Mouse (Mus musculus): Measurements from ENCODE around the gene Tmbim7. TPM values are rescaled to one million over a fixed set of nuclear protein-coding genes. Genes with fewer than 3 reads are reported as not detected.
"Not testable (repeated sequence)": the region's sequence is repeated elsewhere in the genome, so short reads cannot be mapped to it uniquely, and the experiment has no call there.

Tmbim7 gene
- polyA plus RNA-seq (2015; fragmentation: Nextera tagmentation; extraction: Ambion mirVana): not detected in 2 replicates

GRCm38 (mm10) chr5:3650881-3651280 is at the start of gene Tmbim7:
Gene Tmbim7 (plus strand): TSS chr5:3651181.
- H3K36me3 ChIP-seq (ENCODE audit: control insufficient read depth, insufficient read depth, low read length): no peaks in the 10 kb centered on the region
- no peaks in the 10 kb centered on the region for H3K4me1 ChIP-seq (ENCODE audit: control insufficient read depth, insufficient read depth, low read length)
- no peak within 1 kb of the TSS for H3K9ac ChIP-seq (ENCODE audit: low read depth, low read length)
- no peaks in the 10 kb centered on the region for H3K9me3 ChIP-seq (ENCODE audit: control insufficient read depth, low read length)
- H3K4me2 ChIP-seq (ENCODE audit: low read depth, low read length): no peak within 1 kb of the TSS
- WGBS: 82% methylated on average over 6 of the region's 6 CpGs
- ATAC-seq: no peak
- no peak within 1 kb of the TSS for H3K27ac ChIP-seq (ENCODE audit: low read length)
- no peaks in the 10 kb centered on the region for H3K27me3 ChIP-seq (replicated peaks; ENCODE audit: control insufficient read depth, insufficient read depth, low read length)
- H3K4me3 ChIP-seq (ENCODE audit: low read length): no peak within 1 kb of the TSS

- no peaks in the 10 kb centered on the region for H3K9me3 ChIP-seq (ENCODE audit: control insufficient read depth, low read length)
- no peak overlapping the region for H3K27ac ChIP-seq (ENCODE audit: low read length)
- no peaks in the 10 kb centered on the region for H3K4me1 ChIP-seq (ENCODE audit: control insufficient read depth, insufficient read depth, low read length)
- no peak overlapping the region for H3K4me3 ChIP-seq (ENCODE audit: low read length)
- H3K27me3 ChIP-seq (replicated peaks; ENCODE audit: control insufficient read depth, insufficient read depth, low read length): no peaks in the 10 kb centered on the region
- no peak for ATAC-seq
- no peak overlapping the region for H3K9ac ChIP-seq (ENCODE audit: low read depth, low read length)
- no peaks in the 10 kb centered on the region; the same call in 1 of the 2 replicates for H3K36me3 ChIP-seq (ENCODE audit: control insufficient read depth, insufficient read depth, low read length)
- 95% methylated on average over 9 of the region's 9 CpGs for WGBS
- H3K4me2 ChIP-seq (ENCODE audit: low read depth, low read length): no peak overlapping the region
These were observed 43.9 kb upstream of the Tmbim7 start for GRCm38 (mm10) chr5:3607114-3607513.

- Histone ChIP-seq H3K4me3 (ENCODE audit: low read length) (no peak overlapping the region), H3K9me3 (ENCODE audit: control insufficient read depth, low read length) (no peaks in the 10 kb centered on the region), H3K4me2 (ENCODE audit: low read depth, low read length) (no peak overlapping the region), H3K9ac (ENCODE audit: low read depth, low read length) (no peak overlapping the region), H3K27ac (ENCODE audit: low read length) (no peak overlapping the region), H3K27me3 (replicated peaks; ENCODE audit: control insufficient read depth, insufficient read depth, low read length) (no peaks in the 10 kb centered on the region), H3K4me1 (ENCODE audit: control insufficient read depth, insufficient read depth, low read length) (no peaks in the 10 kb centered on the region), H3K36me3 (ENCODE audit: control insufficient read depth, insufficient read depth, low read length) (peaks cover 7% of the 10 kb centered on the region)
- 91% methylated on average over 7 of the region's 7 CpGs for WGBS
- ATAC-seq: no peak
These were observed 41.7 kb upstream of the Tmbim7 start for GRCm38 (mm10) chr5:3609241-3609640.

DNA sequence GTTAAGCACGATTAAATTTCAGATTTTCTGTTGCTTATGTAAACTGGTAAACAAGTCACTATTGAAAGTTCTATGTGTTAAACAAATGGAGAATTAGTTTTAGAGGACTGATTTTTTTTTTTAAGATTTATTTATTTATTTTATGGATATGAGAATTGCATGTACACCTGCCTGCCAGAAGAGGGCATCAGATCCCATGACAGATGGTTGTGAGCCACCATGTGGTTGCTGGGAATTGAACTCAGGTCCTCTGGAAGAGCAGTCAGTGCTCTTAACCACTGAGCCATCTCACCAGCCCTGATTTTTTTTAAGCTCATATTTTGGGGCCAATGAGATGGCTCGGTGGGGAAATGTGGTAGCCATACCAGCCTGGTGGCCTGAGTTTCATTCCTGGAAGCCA is 39.1 kb upstream of the Tmbim7 start:
- not testable (repeated sequence) for H3K27me3 ChIP-seq (replicated peaks; ENCODE audit: control insufficient read depth, insufficient read depth, low read length); H3K4me1 ChIP-seq (ENCODE audit: control insufficient read depth, insufficient read depth, low read length); H3K27ac ChIP-seq (ENCODE audit: low read length); H3K36me3 ChIP-seq (ENCODE audit: control insufficient read depth, insufficient read depth, low read length); H3K4me2 ChIP-seq (ENCODE audit: low read depth, low read length); H3K4me3 ChIP-seq (ENCODE audit: low read length); H3K9ac ChIP-seq (ENCODE audit: low read depth, low read length); H3K9me3 ChIP-seq (ENCODE audit: control insufficient read depth, low read length); ATAC-seq
- 95% methylated on average over 2 of the region's 2 CpGs for WGBS

GRCm38 (mm10) chr5:3620486-3620885 is 30.5 kb upstream of the Tmbim7 start:
- no peak overlapping the region for H3K4me2 ChIP-seq (ENCODE audit: low read depth, low read length)
- WGBS: 90% methylated on average over 7 of the region's 7 CpGs
- no peaks in the 10 kb centered on the region for H3K4me1 ChIP-seq (ENCODE audit: control insufficient read depth, insufficient read depth, low read length)
- H3K4me3 ChIP-seq (ENCODE audit: low read length): no peak overlapping the region
- no peaks in the 10 kb centered on the region for H3K27me3 ChIP-seq (replicated peaks; ENCODE audit: control insufficient read depth, insufficient read depth, low read length)
- no peak overlapping the region for H3K9ac ChIP-seq (ENCODE audit: low read depth, low read length)
- no peaks in the 10 kb centered on the region for H3K9me3 ChIP-seq (ENCODE audit: control insufficient read depth, low read length)
- no peak for ATAC-seq
- no peak overlapping the region for H3K27ac ChIP-seq (ENCODE audit: low read length)
- 0 out of 2 replicates have a peak, but pooled peaks cover 2% of the 10 kb centered on the region for H3K36me3 ChIP-seq (ENCODE audit: control insufficient read depth, insufficient read depth, low read length)

GRCm38 (mm10) chr5:3630055-3630454 is 20.9 kb upstream of the Tmbim7 start:
- Histone ChIP-seq H3K4me1 (ENCODE audit: control insufficient read depth, insufficient read depth, low read length) (no peaks in the 10 kb centered on the region), H3K9me3 (ENCODE audit: control insufficient read depth, low read length) (no peaks in the 10 kb centered on the region), H3K9ac (ENCODE audit: low read depth, low read length) (no peak overlapping the region), H3K27ac (ENCODE audit: low read length) (no peak overlapping the region), H3K4me3 (ENCODE audit: low read length) (no peak overlapping the region), H3K27me3 (replicated peaks; ENCODE audit: control insufficient read depth, insufficient read depth, low read length) (no peaks in the 10 kb centered on the region), H3K4me2 (ENCODE audit: low read depth, low read length) (no peak overlapping the region), H3K36me3 (ENCODE audit: control insufficient read depth, insufficient read depth, low read length) (0 out of 2 replicates have a peak, but pooled peaks cover 2% of the 10 kb centered on the region)
- peak; percentile 60; the same call in 1 of the 2 replicates for ATAC-seq
- 82% methylated on average over 5 of the region's 5 CpGs for WGBS

DNA sequence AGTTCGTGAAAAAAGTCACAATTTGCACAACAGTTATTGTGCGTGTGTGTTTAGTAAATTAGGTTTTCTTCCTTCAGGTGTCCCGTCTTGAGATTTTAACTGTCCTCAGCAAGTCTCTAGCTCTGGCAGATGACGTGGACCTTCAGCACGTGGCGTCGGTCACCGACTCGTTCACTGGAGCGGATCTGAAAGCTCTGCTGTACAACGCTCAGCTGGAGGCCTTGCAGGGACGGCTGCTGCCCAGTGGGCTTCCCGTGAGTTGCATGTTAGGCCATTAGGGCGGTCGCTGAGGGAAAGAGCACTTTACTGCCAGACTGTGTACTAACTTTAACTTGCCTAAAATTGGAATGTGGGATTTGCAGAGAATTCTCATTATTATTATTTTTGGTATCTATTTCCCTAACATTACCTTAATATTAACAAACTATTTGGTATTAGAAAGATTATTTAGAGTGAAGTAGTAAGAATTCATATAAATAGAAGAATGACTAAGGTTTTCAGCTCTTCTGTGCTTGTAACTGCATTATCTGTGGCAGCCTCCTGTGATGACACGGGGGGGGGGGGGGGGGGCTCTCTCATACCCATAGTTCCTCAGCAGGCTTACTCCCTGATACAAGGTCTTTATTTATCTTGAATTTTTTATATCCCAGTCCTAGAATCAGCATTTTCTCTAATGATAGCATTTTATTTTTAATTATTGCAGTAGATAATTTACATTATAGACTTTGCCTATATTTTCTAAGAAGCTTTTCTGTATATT is 19.3 kb upstream of the Tmbim7 start:
- H3K4me2 ChIP-seq (ENCODE audit: low read depth, low read length): no peak overlapping the region
- no peaks in the 10 kb centered on the region for H3K4me1 ChIP-seq (ENCODE audit: control insufficient read depth, insufficient read depth, low read length)
- no peaks in the 10 kb centered on the region for H3K27me3 ChIP-seq (replicated peaks; ENCODE audit: control insufficient read depth, insufficient read depth, low read length)
- H3K9me3 ChIP-seq (ENCODE audit: control insufficient read depth, low read length): no peaks in the 10 kb centered on the region
- no peak for ATAC-seq
- H3K4me3 ChIP-seq (ENCODE audit: low read length): no peak overlapping the region
- H3K36me3 ChIP-seq (ENCODE audit: control insufficient read depth, insufficient read depth, low read length): 0 out of 2 replicates have a peak, but pooled peaks cover 2% of the 10 kb centered on the region
- 80% methylated on average over 16 of the region's 16 CpGs for WGBS
- no peak overlapping the region for H3K27ac ChIP-seq (ENCODE audit: low read length)
- H3K9ac ChIP-seq (ENCODE audit: low read depth, low read length): no peak overlapping the region

DNA sequence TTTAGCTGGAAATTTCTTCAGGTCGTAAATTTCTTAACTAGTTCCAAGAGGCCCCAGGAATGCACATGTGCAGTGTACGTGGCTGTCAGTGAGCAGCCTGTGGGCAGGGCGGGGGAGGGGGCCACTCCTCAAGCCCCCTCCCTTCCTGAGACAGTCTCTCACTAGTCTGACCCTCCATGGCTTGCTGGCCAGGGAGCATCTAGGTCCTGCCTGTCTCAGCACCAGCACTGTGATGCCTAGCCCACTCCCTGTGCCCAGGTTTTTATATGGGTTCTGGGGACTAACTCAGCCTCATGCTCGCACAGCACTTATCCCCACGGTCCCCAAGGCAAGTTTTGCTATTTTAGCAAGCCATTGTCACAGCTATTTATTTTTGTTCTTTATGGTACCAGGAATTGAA is 18.7 kb upstream of the Tmbim7 start:
- Histone ChIP-seq H3K27me3 (replicated peaks; ENCODE audit: control insufficient read depth, insufficient read depth, low read length) (no peaks in the 10 kb centered on the region), H3K4me3 (ENCODE audit: low read length) (no peak overlapping the region), H3K4me2 (ENCODE audit: low read depth, low read length) (no peak overlapping the region), H3K4me1 (ENCODE audit: control insufficient read depth, insufficient read depth, low read length) (no peaks in the 10 kb centered on the region), H3K9ac (ENCODE audit: low read depth, low read length) (no peak overlapping the region), H3K27ac (ENCODE audit: low read length) (no peak overlapping the region), H3K9me3 (ENCODE audit: control insufficient read depth, low read length) (no peaks in the 10 kb centered on the region), H3K36me3 (ENCODE audit: control insufficient read depth, insufficient read depth, low read length) (no peaks in the 10 kb centered on the region)
- no peak for ATAC-seq
- WGBS: 76% methylated on average over 5 of the region's 5 CpGs

GRCm38 (mm10) chr5:3633315-3633714 is 17.7 kb upstream of the Tmbim7 start:
- no peak overlapping the region for H3K4me3 ChIP-seq (ENCODE audit: low read length)
- no peak overlapping the region for H3K27ac ChIP-seq (ENCODE audit: low read length)
- 78% methylated on average over 13 of the region's 13 CpGs for WGBS
- no peaks in the 10 kb centered on the region for H3K4me1 ChIP-seq (ENCODE audit: control insufficient read depth, insufficient read depth, low read length)
- peak; percentile 70 for ATAC-seq
- no peaks in the 10 kb centered on the region for H3K27me3 ChIP-seq (replicated peaks; ENCODE audit: control insufficient read depth, insufficient read depth, low read length)
- H3K4me2 ChIP-seq (ENCODE audit: low read depth, low read length): no peak overlapping the region
- H3K9me3 ChIP-seq (ENCODE audit: control insufficient read depth, low read length): no peaks in the 10 kb centered on the region
- no peaks in the 10 kb centered on the region for H3K36me3 ChIP-seq (ENCODE audit: control insufficient read depth, insufficient read depth, low read length)
- no peak overlapping the region for H3K9ac ChIP-seq (ENCODE audit: low read depth, low read length)

DNA sequence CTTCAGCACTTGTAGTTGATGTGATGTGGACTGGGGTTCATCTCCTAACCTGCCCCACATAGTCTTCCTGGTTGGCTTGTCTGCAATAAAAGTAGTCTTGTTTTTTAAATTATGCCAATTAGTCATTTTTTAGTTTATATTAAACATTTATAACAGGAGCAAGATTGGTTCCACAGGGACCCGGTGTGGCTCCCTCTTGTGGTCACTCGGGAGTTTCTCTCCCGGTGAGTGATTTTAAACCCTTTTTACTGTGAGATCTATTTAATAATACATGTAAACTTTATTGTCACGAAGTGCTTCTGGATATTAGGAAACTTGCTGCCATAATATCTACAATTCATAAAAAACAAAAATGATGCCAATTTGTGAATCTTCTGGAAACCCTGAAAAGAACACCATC is 17.0 kb upstream of the Tmbim7 start:
- Histone ChIP-seq H3K4me2 (ENCODE audit: low read depth, low read length) (no peak overlapping the region), H3K36me3 (ENCODE audit: control insufficient read depth, insufficient read depth, low read length) (no peaks in the 10 kb centered on the region), H3K27me3 (replicated peaks; ENCODE audit: control insufficient read depth, insufficient read depth, low read length) (no peaks in the 10 kb centered on the region), H3K9ac (ENCODE audit: low read depth, low read length) (no peak overlapping the region), H3K4me1 (ENCODE audit: control insufficient read depth, insufficient read depth, low read length) (no peaks in the 10 kb centered on the region), H3K27ac (ENCODE audit: low read length) (no peak overlapping the region), H3K9me3 (ENCODE audit: control insufficient read depth, low read length) (no peaks in the 10 kb centered on the region), H3K4me3 (ENCODE audit: low read length) (no peak overlapping the region)
- no peak for ATAC-seq
- 75% methylated on average over 4 of the region's 4 CpGs for WGBS
